Mouse (Mus musculus) lung, embryonic 14.5 days (tissue): ENCODE data around the gene Stk11. TPM values are rescaled to one million over a fixed set of nuclear protein-coding genes. Genes with fewer than 3 reads are reported as not detected.

Source experiments
- ATAC-seq: fragments of 200-750 bp; cut with Nextera tagmentation; 2 replicates; pipeline ENCODE4 v1.8.0; 2017; ENCODE audit warnings: mild to moderate bottlenecking, moderate TSS enrichment, moderate library complexity; ENCODE audit not compliant: insufficient read depth
- DNase-seq: peaks from one replicate; pipeline ENCODE4 v3.0.0-alpha.2; 2015
- H3K27ac ChIP-seq: fragments of 300-500 bp; sonication (generic); 2 replicates; pipeline ENCODE4 v1.5.1; 2014; ENCODE audit warnings: low read depth, mild to moderate bottlenecking, moderate library complexity
- H3K27me3 ChIP-seq: fragments of 300-500 bp; sonication (generic); 2 replicates; pipeline ENCODE4 v1.6.1; 2014; ENCODE audit warnings: low read length, control low read depth; ENCODE audit not compliant: insufficient read depth
- H3K36me3 ChIP-seq: fragments of 300-500 bp; sonication (generic); 2 replicates; pipeline ENCODE4 v1.6.1; 2014; ENCODE audit warnings: control low read depth; ENCODE audit not compliant: insufficient read depth
- H3K4me1 ChIP-seq: fragments of 300-500 bp; sonication (generic); 2 replicates; pipeline ENCODE4 v1.6.1; 2014; ENCODE audit warnings: antibody characterized with exemption, control low read depth; ENCODE audit not compliant: insufficient read depth
- H3K4me2 ChIP-seq: fragments of 300-500 bp; sonication (generic); 2 replicates; pipeline ENCODE4 v1.6.1; 2014; ENCODE audit warnings: mild to moderate bottlenecking
- H3K4me3 ChIP-seq: fragments of 300-500 bp; sonication (generic); 2 replicates; pipeline ENCODE4 v1.5.1; 2014; ENCODE audit warnings: low read depth, low read length
- H3K9ac ChIP-seq: fragments of 300-500 bp; sonication (generic); 2 replicates; pipeline ENCODE4 v1.6.1; 2014
- H3K9me3 ChIP-seq: fragments of 300-500 bp; sonication (generic); 2 replicates; pipeline ENCODE4 v1.6.1; 2016; ENCODE audit warnings: low read depth, low read length, control low read depth
- CTCF ChIP-seq: IDR thresholded peaks from 2 replicates; pipeline ENCODE4 v1.5.1; 2016; ENCODE audit warnings: antibody characterized with exemption, low read depth
- WGBS: fragments of 180-500 bp; shearing (Covaris S2); extraction: QIAGEN DNeasy Blood & Tissue Kit; methylation state at CpG from one replicate; pipeline ENCODE4 v1.1.7; 2014; 5-methylcytosine and 5-hydroxymethylcytosine counted together
- polyA plus RNA-seq: library from polyadenylated mRNA; unstranded; fragments of >200 nt; fragmentation: Nextera tagmentation; extraction: Ambion mirVana; gene quantifications from 2 replicates; pipeline ENCODE4 v1.2.1, GENCODE M21; 2014

Stk11 gene
- polyA plus RNA-seq, 1 experiment from 2014 or later, result 29.7 TPM

DNA sequence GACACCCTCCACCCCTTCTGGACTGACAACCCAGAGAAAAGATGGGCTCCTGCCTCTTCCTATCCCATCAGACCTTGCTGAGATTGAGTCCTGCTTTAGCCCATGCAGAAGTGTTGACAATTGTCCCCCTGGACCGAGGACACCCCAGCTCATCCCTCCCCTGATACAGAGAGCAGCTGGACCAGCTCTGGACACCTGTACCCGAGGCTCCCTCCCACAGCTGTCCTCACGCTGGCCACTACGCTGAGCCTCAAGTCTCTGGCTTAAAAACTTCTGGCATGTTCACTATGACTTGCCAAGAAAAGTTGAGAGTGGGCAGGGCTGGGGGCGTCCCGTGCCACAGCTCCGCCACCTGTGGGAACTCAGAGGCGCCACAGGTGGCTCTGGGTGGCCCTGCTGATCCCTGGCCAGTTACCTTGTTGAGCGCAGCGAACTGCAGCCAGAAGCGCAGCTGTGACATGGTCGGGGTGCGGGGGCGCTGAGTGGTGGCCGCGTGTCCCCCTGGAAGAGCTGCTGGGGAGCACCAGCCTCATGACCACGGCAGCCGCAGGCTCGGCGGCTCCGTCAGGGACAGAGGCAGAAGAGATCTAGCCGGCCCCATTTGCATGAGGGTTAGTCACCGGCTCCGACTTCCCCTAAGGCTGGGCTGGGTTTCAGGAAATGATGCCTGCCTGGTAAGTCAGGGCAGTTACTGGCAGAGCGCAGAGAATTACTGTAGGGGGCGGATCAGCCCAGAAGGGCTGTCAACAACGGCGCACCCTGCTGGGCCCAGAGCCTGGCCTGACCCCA lies 40.6 kb upstream of the Stk11 start:
- peak overlapping the region; percentile 42; the same call in 1 of the 2 replicates for H3K27ac ChIP-seq
- peak overlapping the region; percentile 16; the same call in 1 of the 2 replicates for H3K4me3 ChIP-seq
- peak; percentile 54 for TF ChIP-seq CTCF
- no peaks in the 10 kb centered on the region for H3K27me3 ChIP-seq
- H3K4me2 ChIP-seq, result peak overlapping the region; percentile 50
- DNase-seq (peak; percentile 72), ATAC-seq (peak; percentile 39; the same call in 1 of the 2 replicates)
- peaks cover 12% of the 10 kb centered on the region for H3K4me1 ChIP-seq
- H3K36me3 ChIP-seq, result peaks cover 17% of the 10 kb centered on the region; the same call in 1 of the 2 replicates
- 20% methylated on average over 28 of the region's 28 CpGs for WGBS
- H3K9ac ChIP-seq, result peak overlapping the region; percentile 13; the same call in 1 of the 2 replicates
- no peaks in the 10 kb centered on the region for H3K9me3 ChIP-seq

DNA sequence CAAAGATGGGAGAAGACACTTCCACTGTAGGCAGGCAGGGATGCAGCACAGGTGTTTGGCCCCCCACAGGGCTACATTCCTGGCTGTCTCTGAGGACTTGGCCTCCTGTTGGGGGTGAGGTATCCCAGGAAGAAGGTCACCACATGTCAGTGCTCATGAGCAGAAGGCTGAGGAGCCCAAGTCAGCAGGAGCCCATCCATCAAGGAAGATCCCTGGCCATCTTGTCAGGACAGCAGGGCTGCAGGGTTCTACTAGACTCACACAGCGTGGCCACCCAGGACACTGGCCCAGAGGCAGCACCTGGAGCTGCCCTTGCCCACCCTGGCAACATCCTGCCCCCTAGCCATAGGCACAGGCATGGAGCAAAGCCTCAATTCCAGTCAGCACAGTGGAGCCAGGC lies 39.7 kb upstream of the Stk11 start:
- no peak for TF ChIP-seq CTCF
- DNase-seq, result no peak
- ATAC-seq, result no peak
- no peaks in the 10 kb centered on the region for H3K9me3 ChIP-seq
- no peak overlapping the region for H3K9ac ChIP-seq
- H3K27ac ChIP-seq, result no peak overlapping the region
- H3K4me2 ChIP-seq, result no peak overlapping the region
- peaks cover 12% of the 10 kb centered on the region for H3K4me1 ChIP-seq
- peaks cover 26% of the 10 kb centered on the region for H3K36me3 ChIP-seq
- 14% methylated on average over 1 of the region's 1 CpGs for WGBS
- H3K27me3 ChIP-seq, result no peaks in the 10 kb centered on the region
- H3K4me3 ChIP-seq, result no peak overlapping the region

DNA sequence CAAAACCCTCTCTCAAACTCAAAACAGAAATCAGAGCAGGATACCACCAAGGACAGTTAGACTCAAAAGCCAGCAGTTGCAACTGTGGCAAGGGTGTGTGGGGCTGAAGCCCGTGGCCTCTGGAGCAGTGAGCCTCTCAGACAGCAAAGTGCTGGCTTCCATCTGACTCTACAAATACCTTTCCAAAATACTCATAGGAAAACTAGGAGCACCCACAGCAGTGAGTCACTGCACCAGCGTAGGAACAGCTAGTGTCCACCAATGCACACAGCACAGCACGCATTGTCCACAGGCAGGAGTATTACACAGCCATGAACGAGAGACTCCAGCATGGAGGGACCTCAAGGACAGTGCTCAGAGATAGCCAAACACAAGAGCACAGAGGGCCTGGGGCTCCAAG lies 39.2 kb upstream of the Stk11 start:
- Histone ChIP-seq H3K4me3 (no peak overlapping the region), H3K36me3 (peaks cover 30% of the 10 kb centered on the region), H3K4me1 (peaks cover 9% of the 10 kb centered on the region), H3K9me3 (no peaks in the 10 kb centered on the region), H3K27me3 (no peaks in the 10 kb centered on the region), H3K4me2 (no peak overlapping the region), H3K9ac (no peak overlapping the region), H3K27ac (no peak overlapping the region)
- DNase-seq, result no peak
- no peak for ATAC-seq
- WGBS, result 89% methylated on average over 4 of the region's 4 CpGs
- TF ChIP-seq CTCF, result no peak

DNA sequence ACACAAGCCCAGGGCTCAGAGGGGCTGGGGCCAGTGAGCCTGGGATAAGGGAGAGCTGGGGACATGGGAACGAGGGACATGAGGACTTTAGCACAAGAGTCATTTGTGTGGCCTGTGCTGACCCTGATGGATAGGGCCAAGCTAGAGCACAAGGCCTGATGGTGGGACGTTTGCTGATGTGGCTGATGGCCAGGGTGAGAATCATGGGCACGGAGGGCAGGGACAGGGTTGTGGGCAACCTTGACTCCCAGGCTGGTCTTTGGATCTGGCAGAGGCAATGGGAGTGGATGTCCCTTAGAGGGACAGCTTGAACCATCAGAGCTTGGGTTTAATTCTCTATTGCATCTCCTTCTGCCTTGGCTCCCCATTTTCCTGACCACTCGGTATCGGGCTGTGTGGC lies 38.3 kb upstream of the Stk11 start:
- no peak for ATAC-seq
- no peak for TF ChIP-seq CTCF
- Histone ChIP-seq H3K36me3 (peaks cover 39% of the 10 kb centered on the region), H3K27me3 (no peaks in the 10 kb centered on the region), H3K4me2 (no peak overlapping the region), H3K9me3 (no peaks in the 10 kb centered on the region), H3K4me3 (no peak overlapping the region), H3K27ac (no peak overlapping the region), H3K4me1 (no peaks in the 10 kb centered on the region), H3K9ac (no peak overlapping the region)
- 84% methylated on average over 5 of the region's 5 CpGs for WGBS
- DNase-seq, result no peak

DNA sequence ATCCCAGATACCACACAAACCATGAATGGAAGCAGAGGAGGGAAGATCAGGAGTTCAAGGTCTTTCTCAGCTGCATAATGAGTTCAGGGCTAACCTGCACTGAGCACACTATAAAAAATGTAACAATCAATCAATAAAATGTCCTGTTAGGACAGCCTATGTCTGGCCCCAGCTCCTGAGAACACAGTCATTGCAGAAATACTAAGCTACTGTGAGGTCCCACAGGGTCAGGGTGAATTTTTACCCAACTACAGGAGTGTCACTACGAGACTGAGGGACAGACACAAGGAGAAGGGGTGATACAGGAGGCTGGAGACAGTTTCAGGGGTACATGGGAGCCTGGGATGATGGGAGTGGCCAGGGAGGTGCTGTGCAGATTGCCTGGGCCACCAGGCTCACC lies 37.2 kb upstream of the Stk11 start:
- DNase-seq (no peak), ATAC-seq (no peak)
- 100% methylated on average over 1 of the region's 1 CpGs for WGBS
- Histone ChIP-seq H3K27me3 (no peaks in the 10 kb centered on the region), H3K4me1 (no peaks in the 10 kb centered on the region), H3K36me3 (peaks cover 47% of the 10 kb centered on the region), H3K4me2 (no peak overlapping the region), H3K27ac (no peak overlapping the region), H3K9me3 (no peaks in the 10 kb centered on the region), H3K9ac (no peak overlapping the region), H3K4me3 (no peak overlapping the region)
- TF ChIP-seq CTCF, result no peak

DNA sequence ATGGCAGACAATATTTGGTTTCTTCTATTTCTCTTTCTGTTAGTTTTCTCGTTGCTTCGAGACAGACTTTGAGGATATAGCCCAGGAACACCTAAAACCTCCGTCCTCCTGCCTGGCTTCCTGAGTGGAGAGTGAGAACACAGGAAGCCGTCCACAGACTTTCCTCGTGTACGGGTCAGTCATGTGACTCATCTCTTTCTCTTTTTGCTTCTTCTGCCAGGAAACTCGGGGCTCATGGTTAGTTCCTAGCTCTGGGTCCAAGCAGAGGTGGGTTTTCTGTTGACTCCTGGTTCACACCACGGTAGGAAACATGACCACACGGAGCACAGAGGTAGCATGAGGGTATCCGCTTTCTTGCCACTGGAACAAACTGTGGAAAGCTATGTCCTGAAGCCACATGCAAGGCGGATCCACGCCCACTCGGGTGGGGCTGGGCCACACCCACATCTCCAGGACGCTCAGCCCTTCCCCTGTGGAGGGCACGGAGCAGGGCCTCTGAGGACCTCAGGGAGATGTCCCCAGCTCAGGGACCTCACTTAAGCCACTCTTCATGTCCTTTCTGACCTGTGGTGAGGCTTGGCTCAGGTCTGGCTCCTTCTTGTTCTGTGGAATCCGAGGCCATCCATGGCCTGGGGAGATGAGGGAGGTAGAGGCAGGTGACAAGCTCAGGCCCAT lies 35.1 kb upstream of the Stk11 start:
- Histone ChIP-seq H3K27ac (no peak overlapping the region), H3K4me1 (peaks cover 7% of the 10 kb centered on the region), H3K36me3 (peaks cover 62% of the 10 kb centered on the region), H3K27me3 (no peaks in the 10 kb centered on the region), H3K4me3 (no peak overlapping the region), H3K9me3 (no peaks in the 10 kb centered on the region), H3K9ac (no peak overlapping the region), H3K4me2 (no peak overlapping the region)
- TF ChIP-seq CTCF, result no peak
- 75% methylated on average over 16 of the region's 16 CpGs for WGBS
- DNase-seq, result no peak
- no peak for ATAC-seq

DNA sequence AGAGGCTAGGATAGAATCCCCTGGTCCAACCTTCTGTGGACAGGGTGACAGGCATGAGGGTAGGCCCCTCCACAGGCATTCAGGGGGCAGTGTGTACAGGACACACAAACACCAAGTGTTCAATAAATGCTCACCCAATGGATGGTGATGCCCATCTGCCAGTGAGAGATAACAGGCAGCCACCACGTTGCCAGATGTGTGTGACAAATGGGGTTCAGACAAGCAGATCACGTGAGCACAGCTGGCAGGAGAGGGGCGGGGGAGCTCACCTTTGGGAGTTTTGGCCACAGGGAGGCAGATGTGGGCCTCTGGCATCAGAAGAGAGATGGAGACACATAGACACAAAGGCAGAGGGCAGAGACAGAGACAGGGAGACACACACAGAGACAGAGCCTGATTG lies 34.5 kb upstream of the Stk11 start:
- peaks cover 62% of the 10 kb centered on the region for H3K36me3 ChIP-seq
- H3K9me3 ChIP-seq, result no peaks in the 10 kb centered on the region
- no peak for ATAC-seq
- no peak for DNase-seq
- no peak for TF ChIP-seq CTCF
- no peak overlapping the region for H3K27ac ChIP-seq
- no peak overlapping the region for H3K4me3 ChIP-seq
- no peak overlapping the region for H3K9ac ChIP-seq
- H3K27me3 ChIP-seq, result no peaks in the 10 kb centered on the region
- 70% methylated on average over 3 of the region's 3 CpGs for WGBS
- peaks cover 7% of the 10 kb centered on the region for H3K4me1 ChIP-seq
- H3K4me2 ChIP-seq, result no peak overlapping the region
